Mouse (Mus musculus) kidney, adult 18-20 months (tissue): Measurements from ENCODE around the gene Metrn.

Source experiments
- DNase-seq: peaks from one replicate; pipeline ENCODE4 v3.0.0; 2021

Gene Metrn

DNA sequence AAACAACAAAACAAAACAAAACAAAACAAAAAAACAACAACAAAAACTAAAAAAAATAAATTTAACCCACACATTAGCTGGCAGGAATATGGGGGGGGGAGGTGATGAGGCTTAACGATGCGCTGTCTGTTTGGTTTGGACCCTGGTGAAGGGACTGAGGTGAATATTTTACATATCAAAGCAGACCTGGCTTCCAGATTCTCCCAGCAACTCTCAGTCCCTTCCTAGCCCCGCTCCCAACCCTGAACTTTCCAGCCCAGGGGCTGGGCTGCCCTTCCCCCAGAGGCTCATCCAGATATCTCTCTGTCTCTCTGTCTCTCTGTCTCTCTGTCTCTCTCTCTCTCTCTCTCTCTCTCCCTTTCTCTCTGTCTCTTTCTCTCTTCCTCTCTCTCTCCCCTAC is 34.3 kb downstream of the Metrn start:
- DNase-seq = no peak

DNA sequence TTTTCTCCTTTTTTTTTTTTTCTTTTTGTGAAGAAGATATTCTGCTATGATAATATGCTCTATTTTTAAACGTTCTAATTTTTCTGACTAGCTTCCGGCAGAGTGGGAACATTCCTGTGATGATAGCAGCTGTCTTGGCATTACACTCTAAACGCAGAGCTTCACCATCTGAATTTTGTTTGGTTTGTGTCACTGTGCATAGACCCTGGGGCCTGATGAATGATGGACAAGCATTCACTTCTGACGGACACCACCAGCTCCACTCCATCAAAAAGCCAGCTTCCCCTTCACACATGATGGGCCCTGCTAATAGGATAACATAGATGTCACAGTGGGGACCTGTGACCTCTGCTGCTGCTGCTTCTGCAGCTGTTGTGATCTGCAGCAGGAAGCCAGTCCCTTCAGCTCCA is 35.4 kb downstream of the Metrn start:
- DNase-seq = peak; percentile 11

DNA sequence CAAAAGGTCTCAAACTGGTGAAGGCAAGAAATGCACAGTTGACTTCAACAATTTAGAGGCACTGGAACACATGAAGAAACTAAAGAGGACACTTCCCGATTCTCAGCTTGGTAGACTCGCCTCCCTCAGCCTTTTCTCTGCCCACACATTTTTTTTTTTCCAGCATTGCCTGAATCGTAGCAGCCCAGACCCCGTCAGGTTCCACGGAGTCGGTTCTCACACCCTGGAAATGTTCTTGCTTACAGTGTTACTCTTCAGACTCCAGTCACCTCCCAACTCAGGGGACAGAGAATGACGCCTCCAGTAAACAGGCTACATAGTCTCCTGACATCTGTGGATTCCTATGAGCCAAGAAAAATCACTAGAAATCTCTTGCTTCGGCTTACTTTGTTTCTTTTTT is 36.8 kb downstream of the Metrn start:
- DNase-seq = no peak

DNA sequence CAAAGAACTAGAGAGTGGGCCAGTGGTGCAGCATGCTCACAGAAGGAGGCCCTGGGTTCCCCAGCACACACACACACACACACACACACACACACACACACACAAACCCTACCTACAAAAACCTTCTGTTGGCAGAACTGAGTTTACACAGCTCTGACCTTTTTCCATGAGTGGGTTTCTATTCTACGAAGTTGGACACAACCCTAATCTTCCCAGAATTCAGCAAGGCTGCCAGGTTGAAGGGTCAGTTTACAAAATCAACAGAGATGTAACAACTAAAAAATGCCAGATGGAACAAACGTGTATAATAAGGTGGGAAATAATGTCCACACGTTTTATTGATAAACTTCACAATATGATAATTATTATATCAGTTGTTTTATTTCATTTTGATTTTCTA is 39.2 kb downstream of the Metrn start:
- DNase-seq = no peak

DNA sequence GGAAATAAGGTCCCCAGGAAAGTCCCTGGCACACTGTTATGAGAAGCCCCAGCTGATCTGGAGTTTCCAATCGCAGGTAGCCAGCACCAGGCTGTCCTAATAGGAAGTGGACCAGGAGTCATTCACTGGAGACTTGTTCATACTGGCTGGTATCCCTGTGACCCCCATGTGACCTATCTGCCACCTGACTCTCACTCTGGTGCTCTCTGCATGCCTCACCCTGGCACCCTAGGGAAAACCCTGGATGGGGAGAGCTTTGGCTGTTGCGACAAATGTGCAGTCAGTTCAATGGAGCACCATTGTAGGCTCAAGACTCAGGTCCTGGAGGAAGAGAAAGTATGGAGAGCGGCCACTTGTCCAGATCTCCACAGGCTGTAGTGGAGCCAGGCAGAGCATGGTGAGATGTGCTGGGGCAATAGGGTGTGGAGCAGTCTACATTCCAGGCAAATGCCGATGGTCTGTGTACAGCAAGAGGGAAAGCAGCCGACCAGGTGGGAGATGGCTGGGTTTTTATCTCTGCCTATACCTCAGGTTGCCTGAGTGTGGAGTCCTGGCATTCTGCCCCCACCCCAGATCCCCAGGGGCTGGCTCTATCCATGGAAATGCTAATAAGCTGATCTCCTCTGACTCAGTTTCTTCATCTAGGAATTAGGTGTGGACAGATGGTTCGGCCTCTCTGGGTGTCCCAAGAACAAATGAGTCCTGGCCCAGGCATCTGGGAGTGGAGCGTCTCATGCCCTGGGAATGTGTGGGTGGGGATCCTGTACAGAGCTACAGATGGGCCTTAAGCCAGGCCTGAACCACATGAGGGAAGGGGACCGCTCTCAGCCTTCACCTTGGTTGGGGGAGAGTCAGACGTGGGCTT is 40.3 kb downstream of the Metrn start:
- no peak for DNase-seq

DNA sequence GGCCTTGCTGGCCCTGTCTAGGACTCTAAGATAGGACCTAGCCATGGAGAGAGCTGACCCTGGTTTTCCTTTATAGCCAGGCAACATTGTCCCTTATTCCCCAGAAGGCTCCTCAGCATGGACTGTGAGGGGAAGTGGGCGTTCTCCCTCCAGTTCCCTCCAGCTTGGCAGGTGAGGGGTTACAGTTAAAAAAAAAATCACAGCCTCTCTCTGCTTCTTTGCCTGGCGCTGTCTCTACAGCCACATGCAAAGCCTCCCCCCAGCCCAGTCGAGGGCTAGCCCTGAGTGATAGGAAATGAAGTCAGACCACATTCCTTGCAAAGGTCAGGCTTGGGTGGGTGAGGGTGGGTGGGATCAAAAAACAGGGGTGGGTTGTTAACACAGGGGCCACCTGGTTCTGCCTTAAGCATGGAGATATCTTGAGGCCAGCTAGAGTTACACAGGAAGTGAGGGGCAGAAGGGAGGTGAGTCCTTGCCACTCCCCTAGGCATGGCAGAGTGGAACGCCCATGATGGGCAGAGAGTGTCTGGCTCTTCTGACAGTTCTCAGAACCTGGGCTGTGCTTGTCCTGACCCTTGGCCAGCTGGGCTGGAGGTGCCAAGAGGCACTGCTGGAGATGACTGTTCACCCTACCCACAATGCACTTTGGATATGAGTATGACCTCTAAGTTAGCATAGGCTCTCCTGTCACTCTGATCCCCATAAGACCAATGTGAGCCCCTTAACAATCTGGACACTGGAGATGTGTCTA is 41.1 kb downstream of the Metrn start:
- no peak for DNase-seq

DNA sequence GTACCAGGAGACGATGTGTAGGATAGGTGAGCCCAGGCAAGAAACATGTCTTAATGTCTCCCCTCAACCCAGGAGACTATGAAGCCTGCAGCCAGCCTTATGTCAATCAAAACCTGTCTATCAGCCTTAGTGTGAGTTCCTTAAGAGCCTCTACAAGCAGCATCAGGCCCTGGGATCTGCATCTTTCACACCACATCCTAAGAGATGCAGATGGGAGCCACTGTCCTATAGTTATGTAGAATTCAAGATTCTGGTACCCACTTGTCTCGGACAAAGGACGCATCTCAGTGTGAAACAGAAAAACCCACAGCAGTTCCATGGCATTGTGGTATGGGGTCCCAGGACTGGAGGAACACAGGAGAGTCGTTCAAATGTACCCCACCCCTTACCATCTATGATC is 41.9 kb downstream of the Metrn start:
- DNase-seq = no peak

DNA sequence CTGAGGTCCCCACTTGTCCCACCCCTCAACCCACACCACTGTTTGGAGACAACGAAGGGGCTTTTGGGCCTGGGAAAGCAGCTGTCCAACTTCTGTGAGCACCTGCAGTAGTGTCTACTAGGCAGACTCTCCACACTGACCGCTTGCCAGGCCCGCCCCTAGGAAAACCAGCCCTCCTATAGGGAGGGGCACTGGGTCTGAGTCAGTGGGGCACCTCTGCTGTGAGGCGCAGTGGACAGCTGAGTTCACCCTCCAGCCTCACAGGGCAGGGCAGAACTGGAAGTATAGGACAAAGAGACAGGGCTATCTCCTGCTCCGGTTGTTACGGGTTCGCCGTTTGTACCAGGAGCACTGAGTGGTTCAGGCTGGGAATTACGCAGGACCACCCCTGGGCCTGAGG is 42.7 kb downstream of the Metrn start, which contains the start of gene Msln:
TSS of gene Msln (minus strand) at position 138 of the 400 bp plus-strand sequence.
- DNase-seq = no peak

DNA sequence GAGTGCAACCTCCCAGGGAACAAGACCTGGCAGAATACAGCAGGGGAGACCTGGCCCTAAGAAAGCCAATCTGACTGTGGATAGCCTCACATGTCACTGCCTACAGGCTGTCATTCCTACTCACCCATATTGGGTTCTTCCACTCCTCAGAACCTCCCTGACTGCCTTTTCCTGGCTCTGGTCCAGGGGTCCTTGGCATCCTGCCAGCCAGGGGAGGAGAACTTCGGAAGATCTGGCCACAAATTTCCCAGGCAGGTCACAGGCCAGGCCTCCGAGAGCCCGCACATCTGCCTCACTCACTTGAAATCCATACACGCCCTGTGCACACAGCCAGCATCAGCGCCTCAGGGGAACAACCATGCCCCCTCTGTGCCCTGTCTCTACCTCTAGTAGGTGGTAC is 45.5 kb downstream of the Metrn start:
- peak; percentile 32 for DNase-seq

DNA sequence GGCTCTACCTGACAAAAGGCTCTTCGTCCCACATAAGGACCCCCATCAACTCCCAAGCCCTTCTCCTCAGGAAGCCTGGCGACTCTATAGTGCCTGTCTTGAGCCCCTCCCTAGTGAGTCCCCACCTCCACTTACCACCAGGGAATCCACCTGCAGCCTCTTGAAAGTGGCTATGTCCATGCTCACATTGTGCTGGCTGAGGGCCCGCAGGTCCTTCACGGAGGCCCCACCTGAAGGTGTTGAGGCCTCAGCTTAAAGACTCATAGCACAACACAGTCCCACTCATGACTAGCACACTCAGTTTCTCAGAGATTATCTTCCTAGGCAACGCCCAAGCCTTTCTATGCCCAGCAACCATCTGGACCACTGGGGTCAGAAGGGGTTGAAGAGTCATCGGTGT is 47.6 kb downstream of the Metrn start:
- DNase-seq = no peak

DNA sequence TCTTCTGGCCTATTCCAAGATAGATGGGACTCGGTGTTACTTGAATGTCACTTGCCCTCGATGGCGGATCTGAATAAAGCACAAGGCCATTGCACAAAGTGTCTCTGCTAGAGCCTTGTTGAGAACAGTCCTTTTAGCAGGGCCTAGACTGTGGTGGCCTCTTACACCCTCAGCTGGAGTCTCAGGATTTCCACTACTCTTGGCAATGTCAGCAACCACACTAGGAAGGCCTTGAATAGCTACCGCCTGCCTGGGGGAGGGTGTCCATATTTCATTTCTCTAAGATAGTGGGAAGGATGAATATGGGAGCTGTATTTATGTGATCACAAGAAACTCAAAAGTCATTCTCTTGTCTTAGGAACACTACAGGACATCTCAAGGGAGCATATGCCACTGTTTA is 48.7 kb downstream of the Metrn start:
- no peak for DNase-seq

DNA sequence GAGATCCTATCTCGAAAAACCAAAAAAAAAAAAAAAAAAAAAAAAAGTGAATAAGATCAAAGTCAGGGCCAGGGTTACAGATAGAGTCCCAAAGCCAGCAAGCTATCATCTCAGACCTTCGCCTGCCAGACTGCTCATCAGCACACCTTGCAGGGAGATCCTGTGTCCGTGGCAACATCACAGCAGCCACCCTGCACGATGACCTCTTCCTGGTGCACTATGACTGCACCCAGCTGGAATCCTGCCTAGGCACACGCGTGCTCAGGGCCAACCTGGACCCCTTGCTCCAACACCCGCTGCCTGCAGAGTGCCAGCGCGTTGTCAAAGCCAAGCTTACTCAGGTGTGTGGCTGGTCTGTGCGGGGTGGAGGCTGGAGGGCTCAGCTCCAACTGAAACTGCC is 52.6 kb downstream of the Metrn start:
- no peak for DNase-seq

DNA sequence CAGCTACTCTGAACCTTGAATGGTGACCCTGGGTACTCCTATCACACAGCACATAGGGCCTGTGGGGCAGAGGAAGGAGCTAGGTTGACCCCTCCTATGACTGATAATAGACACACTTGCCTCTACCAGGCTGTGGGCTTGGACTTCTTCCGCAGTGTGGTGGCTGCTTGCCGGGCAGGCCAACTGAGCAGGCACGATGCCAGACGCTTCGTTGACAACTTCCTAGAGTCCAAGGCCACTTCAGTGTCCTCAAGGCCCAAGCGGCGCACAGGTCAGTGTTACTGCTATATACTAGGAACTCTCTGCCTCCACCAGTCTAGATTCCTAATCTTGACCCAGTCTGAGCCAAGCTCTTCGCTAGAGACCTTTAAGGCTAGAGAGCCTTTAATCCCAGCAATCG is 53.1 kb downstream of the Metrn start:
- DNase-seq = no peak
